Mouse (Mus musculus): Measurements from ENCODE around the gene Palld.

The Palld gene

DNA sequence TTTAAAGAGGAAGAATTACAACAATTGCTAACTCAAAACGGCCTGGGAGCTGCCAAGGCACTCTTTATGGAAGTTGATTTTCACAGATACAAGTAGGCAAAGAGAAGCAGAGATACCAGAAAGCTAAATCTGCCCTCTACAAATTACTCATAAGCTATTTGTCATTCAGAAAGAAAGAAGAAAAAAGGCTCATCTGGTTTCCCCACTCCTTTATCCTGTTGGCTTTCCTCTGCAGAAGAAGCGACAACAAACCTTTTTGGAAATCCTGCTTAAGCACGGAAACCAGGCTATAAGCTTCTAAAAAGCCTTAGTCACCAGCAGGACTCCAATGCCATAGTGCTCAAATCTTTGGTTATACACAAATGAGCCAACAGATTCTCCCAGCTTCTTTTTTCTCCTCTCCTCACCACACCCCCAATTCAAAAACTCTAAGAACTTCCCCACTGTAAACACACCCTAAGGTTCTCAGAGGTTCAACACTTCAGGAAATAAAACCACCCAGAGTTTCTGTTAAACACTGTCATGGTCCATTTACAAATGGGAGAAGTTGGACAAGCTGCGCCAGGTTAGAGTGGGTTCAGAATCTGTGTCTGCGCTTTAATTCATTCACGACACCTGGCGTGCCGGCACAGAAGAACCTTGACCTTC lies 349.6 kb downstream of the Palld start:
- 79% methylated on average over 8 of the region's 8 CpGs for WGBS

DNA sequence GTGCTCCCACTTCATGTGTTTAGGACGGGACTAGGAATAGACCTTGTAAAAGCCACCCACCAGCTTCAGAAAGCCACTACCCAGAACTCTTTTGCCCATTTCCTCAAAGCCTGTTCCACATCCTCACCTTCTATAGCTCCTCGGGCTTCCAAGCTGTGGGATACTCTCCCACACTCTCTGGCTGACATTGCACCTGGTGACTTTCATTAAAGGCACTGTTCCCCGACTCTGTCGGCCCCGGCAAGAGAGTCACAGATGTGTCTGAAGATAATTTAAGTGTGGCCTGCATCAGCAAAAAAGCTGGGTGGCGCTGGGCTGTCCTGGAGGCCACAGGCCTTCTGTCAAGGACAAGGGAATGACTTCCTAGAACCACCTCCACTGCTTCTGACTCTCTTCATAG lies 350.3 kb downstream of the Palld start:
- 47% methylated on average over 6 of the region's 6 CpGs for WGBS

DNA sequence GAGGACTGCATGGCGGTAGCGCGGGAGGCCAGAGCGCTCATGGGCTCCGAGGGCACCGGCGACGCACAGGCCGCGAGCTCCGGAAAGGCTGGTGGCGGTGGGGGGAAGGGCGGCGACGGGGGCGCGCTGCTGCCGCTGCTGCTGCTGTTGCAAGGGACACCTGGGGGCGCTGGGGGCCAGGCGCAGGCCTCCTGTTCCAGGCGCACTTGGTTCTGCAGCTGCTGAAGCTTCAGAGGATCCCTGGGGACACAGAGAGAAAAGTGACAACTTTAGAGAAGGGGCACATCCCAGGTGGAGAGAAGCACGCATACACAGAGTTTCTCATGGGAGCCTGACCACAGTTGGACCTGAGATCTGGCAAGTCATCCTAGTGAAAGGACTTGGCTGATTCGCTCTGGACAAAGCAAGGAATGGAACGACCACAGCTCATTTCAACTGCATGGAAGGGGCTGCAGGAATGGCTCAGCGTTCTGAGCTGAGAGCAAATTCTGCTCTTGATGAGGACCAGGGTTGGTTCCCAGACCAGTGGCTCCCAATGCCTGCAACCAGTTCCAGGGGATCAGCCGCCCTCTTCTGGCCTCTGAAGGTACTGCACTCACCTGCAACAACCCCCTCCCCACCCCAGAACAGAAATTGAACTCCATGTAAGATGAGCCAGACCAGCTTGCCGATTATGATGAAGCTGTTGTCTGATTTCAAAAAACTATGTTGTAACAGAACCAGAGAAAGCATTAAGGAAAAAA lies 352.3 kb downstream of the Palld start:
- WGBS, result 66% methylated on average over 27 of the region's 27 CpGs

DNA sequence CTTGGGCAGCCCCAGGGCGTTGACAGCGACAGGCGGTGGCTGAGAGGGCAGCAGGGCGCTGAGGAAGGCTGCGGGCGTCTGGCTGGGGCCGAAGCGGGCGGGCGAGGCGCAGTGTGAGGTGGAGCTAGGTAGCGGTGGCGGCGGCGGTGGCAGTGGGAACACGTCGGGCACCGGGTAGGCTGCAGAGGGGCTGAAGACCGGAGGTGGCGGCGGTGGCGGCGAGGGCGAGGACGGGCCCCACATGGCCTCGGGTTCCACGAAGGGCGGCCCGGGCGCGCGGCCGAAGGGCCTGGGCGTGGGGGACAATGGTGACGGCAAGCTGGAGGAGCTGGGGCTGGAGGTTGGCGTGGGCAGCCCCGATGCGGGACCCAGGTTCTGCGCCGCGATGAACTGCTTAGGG lies 352.9 kb downstream of the Palld start:
- 82% methylated on average over 40 of the region's 41 CpGs for WGBS

DNA sequence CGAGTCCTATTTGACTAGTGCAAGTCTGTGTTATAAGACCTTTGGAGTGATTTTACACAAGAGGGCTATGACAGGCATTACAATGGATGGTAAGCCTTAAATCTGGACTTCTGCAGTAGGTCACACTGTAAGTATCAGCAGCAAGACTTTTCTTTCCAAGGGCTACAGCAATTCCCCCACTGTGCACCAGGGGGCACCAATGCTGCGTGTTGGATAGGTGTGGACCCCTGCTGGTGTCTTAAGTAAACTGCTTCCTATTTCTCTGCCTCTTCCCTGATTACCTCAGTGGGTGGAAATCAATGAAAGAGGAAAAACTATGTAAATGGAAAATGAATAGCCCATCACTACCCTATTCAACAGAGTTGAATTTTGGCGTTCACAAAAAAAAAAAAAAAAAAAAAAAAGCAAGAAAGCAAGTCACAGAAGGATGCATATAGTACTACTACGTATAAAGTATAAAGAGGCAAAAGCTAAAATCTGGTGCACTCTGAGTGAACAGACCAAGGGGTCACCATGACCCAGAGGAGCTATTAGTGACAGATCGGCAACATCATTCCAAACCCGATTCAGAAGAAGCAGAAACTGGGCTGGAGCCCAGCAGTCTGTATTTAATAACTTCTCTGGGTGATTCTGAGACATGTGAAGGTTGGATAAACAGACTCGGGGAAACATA lies 362.5 kb downstream of the Palld start:
- WGBS, result 45% methylated on average over 7 of the region's 7 CpGs

DNA sequence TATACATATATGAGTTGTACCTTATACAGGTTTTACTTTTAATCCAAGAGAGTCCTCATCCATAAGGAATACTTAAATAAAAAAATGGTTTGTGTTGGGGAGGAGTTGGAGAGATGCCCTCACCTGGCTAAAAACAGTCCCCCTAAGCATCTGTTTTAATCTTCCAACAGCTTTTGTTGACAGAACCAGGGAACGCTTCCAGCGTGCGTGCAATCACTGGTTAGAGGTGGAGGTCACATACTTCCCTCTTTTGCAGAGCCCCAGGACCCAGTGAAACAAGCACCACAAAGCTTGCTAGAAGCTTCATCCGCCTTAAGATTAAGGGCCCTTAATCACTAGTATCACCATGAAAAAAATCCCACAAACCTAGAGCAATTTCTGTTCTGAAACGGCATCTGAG lies 365.0 kb downstream of the Palld start:
- 79% methylated on average over 5 of the region's 5 CpGs for WGBS

DNA sequence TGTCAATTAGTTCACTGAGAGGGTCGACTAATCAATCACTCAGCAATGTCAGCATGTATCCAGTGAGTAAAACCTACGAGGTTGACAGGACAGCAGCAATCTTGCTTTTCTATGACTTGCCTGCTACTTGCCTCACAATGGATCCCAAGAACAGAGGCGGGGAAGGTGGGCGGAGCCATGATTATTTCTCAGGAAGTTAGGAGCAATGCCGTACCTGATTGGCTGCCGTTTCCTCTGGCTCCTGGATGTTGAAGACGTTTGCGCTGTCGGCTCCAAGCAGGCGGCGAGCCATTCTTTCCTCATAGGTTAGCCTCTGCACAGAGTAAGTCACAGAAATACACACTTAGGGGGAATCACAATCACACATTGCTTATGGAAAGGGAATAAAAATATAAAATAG lies 367.0 kb downstream of the Palld start:
- WGBS, result 87% methylated on average over 11 of the region's 11 CpGs

DNA sequence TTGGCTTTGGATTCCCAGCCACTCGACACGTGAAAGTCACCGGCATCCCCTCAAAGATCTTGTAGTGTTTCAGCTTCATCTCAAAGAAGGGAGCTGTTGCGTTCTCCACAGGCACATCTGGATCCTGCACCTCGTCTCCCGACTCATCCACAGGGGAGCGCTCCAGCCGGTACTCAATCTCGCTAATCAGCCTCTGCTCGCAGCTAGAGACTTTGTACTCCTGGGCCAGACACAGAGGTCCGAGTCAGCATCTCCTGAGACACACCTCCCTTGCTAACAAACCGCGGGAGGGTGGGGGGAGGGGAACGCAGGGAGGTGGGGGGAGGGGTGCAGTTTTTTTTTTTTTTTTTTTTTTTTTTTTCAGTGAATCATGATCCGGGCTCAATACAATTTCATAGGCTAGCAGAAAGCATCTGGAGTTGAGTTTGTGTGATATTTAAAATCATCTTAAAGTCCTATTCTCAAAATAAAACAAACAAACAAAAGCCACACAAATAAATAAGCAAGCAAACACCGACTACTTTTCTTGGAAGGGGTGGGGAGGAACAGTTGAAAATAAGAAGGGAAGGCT lies 369.0 kb downstream of the Palld start:
- WGBS, result 48% methylated on average over 16 of the region's 16 CpGs

DNA sequence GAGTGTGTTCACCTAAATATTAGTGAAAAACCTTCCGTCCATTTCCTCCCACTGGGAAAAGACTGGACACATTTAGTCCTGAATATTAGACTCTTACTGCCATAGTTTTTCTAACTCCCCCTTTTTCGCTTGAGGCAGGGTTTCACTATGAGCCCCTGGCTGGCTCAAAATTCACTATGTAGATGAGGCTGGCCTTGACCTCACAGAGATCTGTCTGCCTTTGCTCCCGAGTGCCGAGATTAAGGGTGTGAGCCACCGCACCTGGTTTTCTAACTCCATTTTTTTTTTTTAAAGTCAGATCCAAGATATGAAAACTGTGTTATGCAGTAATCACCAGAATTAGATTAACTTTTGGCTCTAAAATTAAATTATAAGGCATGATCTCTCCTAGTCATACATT lies 369.7 kb downstream of the Palld start:
- WGBS, result 83% methylated on average over 5 of the region's 5 CpGs

DNA sequence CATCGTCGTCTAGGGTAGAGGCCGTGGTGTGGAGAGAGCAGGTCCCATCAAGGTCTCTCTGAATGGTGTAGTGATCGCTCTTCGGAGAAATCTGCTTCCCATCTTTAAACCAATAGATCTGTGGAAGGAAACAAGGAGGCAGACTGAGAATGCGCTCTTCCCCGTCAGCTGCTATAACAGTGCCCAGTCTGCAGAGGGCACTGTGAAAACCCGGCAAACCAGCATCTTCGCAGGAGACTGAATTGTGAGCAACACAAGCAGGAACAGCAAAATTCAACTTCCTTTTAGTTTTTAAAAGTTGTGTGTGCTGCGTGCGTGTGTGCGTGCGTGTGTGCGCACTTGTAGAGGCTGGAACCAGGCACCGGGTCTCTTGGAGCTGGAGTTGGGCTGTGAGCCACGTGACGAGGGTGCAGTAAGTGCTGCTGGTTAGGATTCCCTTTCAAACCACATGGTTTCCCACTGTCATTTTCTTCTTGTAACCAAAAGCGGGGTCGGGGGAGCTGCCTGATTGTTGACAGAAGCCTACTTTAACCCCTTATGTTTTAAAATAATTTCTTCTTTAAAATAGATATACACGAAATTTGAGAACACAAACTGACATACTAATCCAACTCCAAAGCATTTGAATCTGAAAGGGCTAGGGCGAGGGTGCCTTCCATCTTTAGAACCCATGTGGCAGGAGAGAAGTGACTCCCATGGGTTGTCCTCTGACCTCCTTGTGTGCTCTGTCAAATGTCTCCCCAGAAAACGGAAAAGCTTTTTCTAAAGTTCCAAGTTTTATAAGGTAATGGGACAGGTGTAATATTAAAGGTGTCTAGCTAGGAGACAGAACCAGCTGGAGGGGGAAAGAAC lies 370.3 kb downstream of the Palld start:
- 70% methylated on average over 22 of the region's 22 CpGs for WGBS

DNA sequence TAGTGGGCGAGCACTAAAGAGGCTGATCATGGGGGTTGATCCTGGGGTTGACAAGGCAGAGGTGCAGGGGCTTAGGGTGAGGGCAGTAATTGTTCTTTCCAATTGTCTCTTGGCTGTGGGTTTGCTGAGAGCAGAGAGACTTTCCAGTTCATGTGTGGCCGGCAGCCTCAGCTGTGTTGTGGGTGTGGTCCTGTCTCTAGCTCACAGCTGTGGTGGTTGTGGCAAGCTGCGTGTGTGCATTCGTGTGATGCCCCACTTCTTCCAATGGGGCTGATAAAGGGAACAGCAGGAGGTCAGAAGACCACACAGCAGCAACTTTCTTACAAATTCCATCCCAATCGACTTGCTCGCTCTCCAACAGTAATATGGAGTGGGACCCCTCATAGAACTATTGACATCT lies 373.8 kb downstream of the Palld start:
- 82% methylated on average over 6 of the region's 6 CpGs for WGBS

DNA sequence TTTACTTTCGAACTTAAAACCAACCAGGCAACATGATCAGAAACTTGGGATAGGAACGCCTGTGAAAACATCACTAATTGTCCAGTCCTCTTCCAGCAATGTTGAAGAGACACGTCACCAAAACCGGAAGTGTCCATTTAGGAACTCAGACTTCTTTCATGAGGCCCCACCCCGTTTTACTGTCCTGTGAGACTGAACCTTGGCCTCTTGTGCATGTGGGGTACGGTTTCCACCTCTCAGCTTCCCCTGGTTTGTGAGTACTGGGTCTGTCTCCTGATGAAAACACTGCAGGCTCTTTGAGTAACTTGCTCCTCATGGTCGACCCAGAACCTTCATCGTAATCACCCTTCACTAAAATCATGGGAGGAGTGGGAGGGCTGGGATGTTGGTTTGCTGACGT lies 374.3 kb downstream of the Palld start:
- WGBS, result 92% methylated on average over 9 of the region's 9 CpGs

DNA sequence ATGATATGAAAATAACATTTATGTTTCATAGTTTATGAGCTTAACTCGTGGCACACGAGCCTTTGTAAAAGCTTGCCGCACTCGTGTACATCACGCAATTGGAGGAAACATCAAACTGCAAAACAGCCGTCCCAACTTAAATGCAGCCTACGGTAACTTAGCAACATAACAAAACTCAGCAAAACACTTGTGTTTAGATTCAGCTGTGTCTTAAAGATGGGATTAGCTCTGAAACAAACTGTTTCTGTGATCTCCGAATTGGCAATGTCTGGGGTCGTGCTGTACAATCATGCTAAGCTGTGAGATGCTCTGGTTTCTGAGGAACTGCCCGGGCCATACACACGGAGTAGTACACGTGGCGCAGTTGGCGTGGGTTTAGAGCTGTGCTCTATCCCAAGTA lies 375.5 kb downstream of the Palld start:
- WGBS, result 67% methylated on average over 14 of the region's 14 CpGs

DNA sequence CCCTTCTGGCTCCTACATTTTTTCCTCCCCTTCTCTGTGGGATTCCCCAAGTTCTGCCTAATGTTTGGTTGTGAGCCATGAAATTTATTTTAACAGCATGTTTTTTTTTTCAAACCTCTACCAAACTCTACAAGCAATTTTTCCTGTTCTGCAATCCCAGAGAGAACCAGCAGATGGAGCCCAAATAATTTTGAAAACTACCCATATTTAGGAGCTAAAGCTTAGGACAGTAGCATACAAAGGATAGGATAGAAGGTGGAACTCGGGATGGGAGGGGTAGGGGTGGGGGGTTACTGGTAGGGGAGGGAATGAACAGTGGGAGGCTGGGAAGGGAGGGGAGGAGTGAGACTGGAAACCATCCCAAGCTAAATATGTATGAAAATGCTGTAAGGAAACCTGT lies 380.4 kb downstream of the Palld start:
- 6% methylated on average over 1 of the region's 1 CpGs for WGBS

DNA sequence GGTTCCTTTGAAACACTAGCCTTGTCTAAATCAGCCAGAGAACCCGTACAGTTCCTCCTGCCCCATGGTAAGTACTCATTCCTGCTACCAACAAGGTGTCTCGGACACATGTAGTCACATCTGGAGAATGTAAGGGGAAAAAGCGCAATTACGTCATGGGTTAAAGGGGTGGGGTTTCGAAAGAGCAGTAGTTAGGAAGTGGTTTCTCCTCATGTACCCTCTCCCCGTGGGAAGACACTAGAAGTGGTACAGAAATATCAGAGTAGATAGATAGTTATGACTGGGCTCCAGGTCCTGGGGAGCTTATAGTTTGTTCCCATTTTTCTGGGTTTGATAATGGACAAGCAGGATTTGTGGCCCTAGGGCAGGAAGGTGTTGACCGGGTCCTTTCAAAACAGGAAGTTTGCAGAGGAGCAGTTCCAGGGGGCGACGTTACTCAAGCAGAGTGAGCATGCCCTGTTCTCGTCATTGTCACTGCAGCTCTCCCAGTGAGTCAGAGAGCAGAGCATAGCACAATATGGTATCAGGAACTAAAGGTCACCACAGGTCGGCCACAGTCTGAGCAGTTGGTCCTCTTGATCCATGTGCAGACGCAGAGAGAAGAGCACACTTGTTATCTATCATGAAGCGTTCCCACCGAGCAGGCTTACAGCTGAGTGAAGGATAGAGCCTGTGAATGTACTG lies 384.8 kb downstream of the Palld start:
- 84% methylated on average over 14 of the region's 14 CpGs for WGBS

DNA sequence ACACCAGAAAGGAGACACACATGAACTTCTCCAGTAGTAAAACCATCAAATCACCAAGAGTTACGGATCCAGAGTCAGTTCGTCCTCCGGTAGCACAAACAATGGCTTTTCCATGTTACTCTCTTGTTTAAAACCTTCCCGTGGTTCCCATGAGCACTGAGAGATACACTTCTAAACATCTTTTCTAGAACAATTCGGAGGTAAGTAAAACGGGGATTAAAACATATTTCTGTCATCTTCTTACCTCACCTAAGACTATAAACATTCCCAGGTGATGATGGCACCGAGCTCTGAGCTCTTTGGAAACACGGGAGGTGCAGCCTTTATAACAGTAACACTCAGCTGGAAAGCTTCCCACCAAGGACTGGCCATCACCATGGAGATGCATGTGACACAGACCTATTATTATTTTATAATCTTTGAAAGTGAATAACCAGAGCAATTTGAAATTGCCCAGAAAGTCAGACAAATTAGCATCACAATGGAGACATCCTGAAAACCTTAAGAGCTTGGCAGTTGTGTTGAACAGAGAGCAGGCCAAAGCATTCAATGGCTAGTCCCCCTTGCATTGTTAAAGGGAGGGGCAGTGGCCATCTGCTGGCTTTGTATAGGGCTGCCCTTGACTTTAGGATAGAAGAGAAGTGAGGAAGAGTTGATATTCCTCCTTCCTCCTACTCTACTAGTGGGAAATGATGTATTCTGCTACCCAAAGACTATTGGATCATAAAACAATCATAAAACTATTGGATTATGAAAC lies 385.6 kb downstream of the Palld start:
- 74% methylated on average over 8 of the region's 8 CpGs for WGBS

DNA sequence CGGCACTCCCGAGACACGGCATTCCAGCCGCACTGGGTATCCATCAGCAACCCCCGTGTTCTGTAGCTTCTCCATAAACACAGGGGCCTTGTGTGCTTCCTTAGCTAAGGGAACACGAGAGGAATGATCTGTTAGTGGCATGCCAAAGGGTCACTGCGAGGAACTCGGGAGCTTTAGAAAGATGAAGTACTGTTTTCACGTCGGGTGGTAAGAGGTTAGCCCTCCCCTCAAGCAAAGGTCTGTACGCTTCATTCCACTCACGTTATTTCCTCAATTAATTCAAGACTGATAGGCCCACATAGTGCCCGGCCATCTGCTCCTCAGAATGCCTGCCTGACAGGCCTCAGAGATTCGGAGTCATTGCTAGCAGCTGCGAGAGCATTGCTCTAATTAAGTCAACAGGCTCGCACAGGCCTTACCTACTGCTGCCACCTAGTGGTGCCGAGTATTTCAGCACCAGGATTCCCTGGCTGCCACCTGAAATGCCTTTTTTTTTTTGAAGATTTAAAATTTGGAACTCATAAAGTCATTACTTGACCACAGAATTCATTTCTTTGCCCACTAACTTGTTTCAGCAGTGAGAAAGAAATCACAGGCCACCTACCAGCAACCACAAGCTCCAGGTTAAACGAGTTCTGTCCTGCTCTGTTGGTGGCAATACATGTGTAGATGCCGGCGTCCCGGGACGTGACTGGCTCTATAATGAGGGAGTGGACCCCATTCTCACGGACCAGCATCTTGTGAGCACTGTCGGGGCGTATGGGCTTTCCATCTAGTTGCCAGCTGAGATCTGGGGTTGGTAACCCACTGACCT lies 386.4 kb downstream of the Palld start:
- 28% methylated on average over 25 of the region's 25 CpGs for WGBS

DNA sequence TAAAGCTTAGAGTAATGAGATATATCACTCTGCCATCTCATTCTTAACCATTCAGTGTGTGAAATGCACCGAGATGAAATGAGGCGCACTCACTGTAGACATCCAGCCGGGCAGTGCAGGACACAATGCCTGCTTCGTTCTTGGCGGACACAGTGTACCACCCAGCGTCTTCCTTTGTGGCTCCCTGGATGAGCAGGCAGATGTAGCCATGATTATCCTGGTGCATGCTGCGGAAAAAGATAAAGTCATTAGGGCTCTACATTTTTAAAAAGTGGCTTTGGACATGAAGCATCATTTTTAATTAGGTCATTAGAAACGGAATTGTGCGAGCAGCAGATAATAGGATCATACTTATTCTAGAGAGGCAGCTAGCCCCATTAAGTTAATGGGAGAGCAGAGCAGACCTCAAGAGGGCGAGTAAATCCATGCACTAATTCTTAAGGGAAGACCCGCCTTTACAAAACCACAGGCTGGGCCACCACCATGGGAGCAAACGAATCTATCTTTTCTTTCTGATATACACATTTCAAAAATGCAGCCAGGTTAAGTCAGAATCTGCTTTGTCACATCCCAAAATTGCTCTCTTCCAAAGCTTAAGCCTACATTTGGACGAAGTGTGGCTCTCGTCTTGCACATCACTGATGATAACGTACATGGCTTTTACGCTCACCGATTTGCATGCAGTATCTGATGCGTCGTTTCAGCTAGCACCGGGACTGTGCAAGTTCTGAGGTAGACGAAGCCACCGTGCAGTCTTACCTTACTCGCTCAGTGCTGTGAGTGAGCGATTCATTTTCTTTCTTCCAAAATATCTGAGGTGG lies 387.2 kb downstream of the Palld start:
- 59% methylated on average over 24 of the region's 24 CpGs for WGBS

DNA sequence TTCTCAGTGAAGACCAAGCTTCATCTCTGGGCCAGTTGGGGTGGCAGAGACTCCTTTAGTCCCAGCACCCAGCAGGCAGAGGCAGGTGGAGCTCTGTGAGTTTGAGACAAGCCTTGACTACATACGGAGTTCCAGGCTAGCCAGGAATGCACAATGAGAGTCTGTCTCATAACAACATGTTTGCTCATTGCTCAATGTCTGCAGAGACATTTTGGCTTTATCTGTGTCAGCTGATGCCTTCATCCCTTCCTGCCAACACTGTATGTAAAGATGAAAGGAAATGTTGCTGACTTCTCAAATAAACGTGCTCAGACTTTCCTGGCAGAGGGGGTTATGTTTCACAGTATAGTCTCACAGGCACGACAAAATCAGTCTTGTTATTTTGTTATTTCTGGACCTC lies 401.6 kb downstream of the Palld start:
- WGBS, result 60% methylated on average over 3 of the region's 3 CpGs
